Mouse (Mus musculus) thymus, adult 2 months (tissue): Measurements from ENCODE around the gene Car15.

ENCODE experiments used
- CTCF ChIP-seq: fragments of 200-500 bp; IDR thresholded peaks from 2 replicates; pipeline ENCODE4 v1.5.1; 2012; ENCODE audit warnings: mild to moderate bottlenecking, control low read depth, low read length, moderate library complexity, borderline replicate concordance; ENCODE audit not compliant: control insufficient read depth, poor library complexity, insufficient read depth; ENCODE audit errors: extremely low read depth
- POLR2A ChIP-seq: fragments of 200-500 bp; IDR thresholded peaks from 2 replicates; pipeline ENCODE4 v1.6.1; 2012; ENCODE audit warnings: mild to moderate bottlenecking, low read length, control low read depth, moderate library complexity; ENCODE audit not compliant: control insufficient read depth, poor library complexity, insufficient read depth; ENCODE audit errors: extremely low read depth

GRCm38 (mm10) chr16:17801777-17802455 lies 36.2 kb downstream of the Car15 start:
- TF ChIP-seq POLR2A (no peak), CTCF (no peak)
